Mouse (Mus musculus) midbrain, embryonic 10.5 days (tissue): Measurements from ENCODE around the gene Tbrg4. TPM values are rescaled to one million over a fixed set of nuclear protein-coding genes. Genes with fewer than 3 reads are reported as not detected.

Experiments
- DNase-seq: peaks from one replicate; pipeline ENCODE4 v3.0.0-alpha.2; 2017; ENCODE audit warnings: low spot score
- H3K27ac ChIP-seq: fragments of 300-500 bp; sonication (generic); replicated peaks from 2 replicates; pipeline ENCODE4 v1.5.1; 2016; ENCODE audit warnings: mild to moderate bottlenecking
- H3K27me3 ChIP-seq: fragments of 300-500 bp; sonication (generic); 2 replicates; pipeline ENCODE4 v1.6.1; 2016; ENCODE audit warnings: low read depth, mild to moderate bottlenecking; ENCODE audit not compliant: poor library complexity, severe bottlenecking
- H3K36me3 ChIP-seq: fragments of 300-500 bp; sonication (generic); 2 replicates; pipeline ENCODE4 v1.6.1; 2016; ENCODE audit warnings: mild to moderate bottlenecking, moderate library complexity
- H3K4me1 ChIP-seq: fragments of 300-500 bp; sonication (generic); 2 replicates; pipeline ENCODE4 v1.6.1; 2016
- H3K4me3 ChIP-seq: fragments of 300-500 bp; sonication (generic); 2 replicates; pipeline ENCODE4 v1.5.1; 2016; ENCODE audit warnings: mild to moderate bottlenecking, moderate library complexity
- H3K9me3 ChIP-seq: fragments of 300-500 bp; sonication (generic); replicated peaks from 2 replicates; pipeline ENCODE4 v1.6.1; 2016; ENCODE audit warnings: mild to moderate bottlenecking
- WGBS: fragments of 180-500 bp; shearing (Covaris S2); methylation state at CpG from one replicate; pipeline ENCODE4 v1.1.7; 2016; 5-methylcytosine and 5-hydroxymethylcytosine counted together
- polyA plus RNA-seq: library from polyadenylated mRNA; unstranded; fragments of >200 nt; fragmentation: Nextera tagmentation; extraction: Ambion mirVana; gene quantifications from 2 replicates; pipeline ENCODE4 v1.2.1, GENCODE M21; 2016

The Tbrg4 gene
- polyA plus RNA-seq, 1 experiment from 2014 or later = 70.5 TPM

GRCm38 (mm10) chr11:6647831-6648724, 22.2 kb upstream of the Tbrg4 start:
- Histone ChIP-seq H3K27ac (no peak overlapping the region), H3K36me3 (no peaks in the 10 kb centered on the region), H3K4me3 (no peak overlapping the region), H3K9me3 (no peaks in the 10 kb centered on the region), H3K4me1 (no peaks in the 10 kb centered on the region), H3K27me3 (no peaks in the 10 kb centered on the region)
- 64% methylated on average over 9 of the region's 9 CpGs for WGBS
- no peak for DNase-seq

GRCm38 (mm10) chr11:6644566-6644965, 18.7 kb upstream of the Tbrg4 start:
- Histone ChIP-seq H3K4me1 (no peaks in the 10 kb centered on the region), H3K9me3 (no peaks in the 10 kb centered on the region), H3K27ac (no peak overlapping the region), H3K36me3 (no peaks in the 10 kb centered on the region), H3K27me3 (no peaks in the 10 kb centered on the region), H3K4me3 (no peak overlapping the region)
- WGBS = 83% methylated on average over 6 of the region's 6 CpGs
- no peak for DNase-seq

GRCm38 (mm10) chr11:6639072-6639471, 13.2 kb upstream of the Tbrg4 start:
- no peak overlapping the region for H3K4me3 ChIP-seq
- no peaks in the 10 kb centered on the region for H3K4me1 ChIP-seq
- 78% methylated on average over 6 of the region's 6 CpGs for WGBS
- H3K9me3 ChIP-seq = no peaks in the 10 kb centered on the region
- no peaks in the 10 kb centered on the region for H3K36me3 ChIP-seq
- DNase-seq = no peak
- no peaks in the 10 kb centered on the region for H3K27me3 ChIP-seq
- H3K27ac ChIP-seq = no peak overlapping the region

GRCm38 (mm10) chr11:6638537-6638936, 12.7 kb upstream of the Tbrg4 start, which contains the start of gene Wap:
Wap (minus strand) TSS chr11:6638637.
- Histone ChIP-seq H3K36me3 (no peaks in the 10 kb centered on the region), H3K4me1 (no peaks in the 10 kb centered on the region), H3K27ac (no peak within 1 kb of the TSS), H3K27me3 (no peaks in the 10 kb centered on the region), H3K9me3 (no peaks in the 10 kb centered on the region), H3K4me3 (no peak within 1 kb of the TSS)
- no peak for DNase-seq
- WGBS = 90% methylated on average over 4 of the region's 4 CpGs

- Histone ChIP-seq H3K36me3 (no peaks in the 10 kb centered on the region), H3K27me3 (no peaks in the 10 kb centered on the region), H3K9me3 (no peaks in the 10 kb centered on the region), H3K4me1 (no peaks in the 10 kb centered on the region), H3K27ac (no peak overlapping the region), H3K4me3 (no peak overlapping the region)
- 72% methylated on average over 8 of the region's 8 CpGs for WGBS
- no peak for DNase-seq
Observed at GRCm38 (mm10) chr11:6636150-6636549, 10.3 kb upstream of the Tbrg4 start.

- peaks cover 13% of the 10 kb centered on the region for H3K4me1 ChIP-seq
- peaks cover 2% of the 10 kb centered on the region; the same call in 1 of the 2 replicates for H3K36me3 ChIP-seq
- no peak overlapping the region for H3K27ac ChIP-seq
- no peaks in the 10 kb centered on the region for H3K9me3 ChIP-seq
- H3K4me3 ChIP-seq = no peak overlapping the region
- no peaks in the 10 kb centered on the region for H3K27me3 ChIP-seq
- DNase-seq = no peak
Observed at GRCm38 (mm10) chr11:6629655-6630054, 3.8 kb upstream of the Tbrg4 start.

GRCm38 (mm10) chr11:6628568-6628967, 2.7 kb upstream of the Tbrg4 start:
- Histone ChIP-seq H3K4me3 (no peak overlapping the region), H3K27me3 (no peaks in the 10 kb centered on the region), H3K9me3 (no peaks in the 10 kb centered on the region), H3K4me1 (peaks cover 24% of the 10 kb centered on the region), H3K27ac (no peak overlapping the region), H3K36me3 (peaks cover 13% of the 10 kb centered on the region)
- DNase-seq = peak; percentile 74
- WGBS = 27% methylated on average over 4 of the region's 4 CpGs

GRCm38 (mm10) chr11:6627731-6628130, 1.9 kb upstream of the Tbrg4 start:
- WGBS = 91% methylated on average over 4 of the region's 4 CpGs
- Histone ChIP-seq H3K4me1 (peaks cover 30% of the 10 kb centered on the region), H3K36me3 (peaks cover 22% of the 10 kb centered on the region), H3K27me3 (no peaks in the 10 kb centered on the region), H3K4me3 (no peak overlapping the region), H3K9me3 (no peaks in the 10 kb centered on the region), H3K27ac (no peak overlapping the region)
- no peak for DNase-seq

- peak overlapping the region; percentile 84 for H3K4me3 ChIP-seq
- peaks cover 30% of the 10 kb centered on the region for H3K4me1 ChIP-seq
- DNase-seq = no peak
- peaks cover 35% of the 10 kb centered on the region for H3K36me3 ChIP-seq
- no peaks in the 10 kb centered on the region for H3K9me3 ChIP-seq
- 15% methylated on average over 16 of the region's 16 CpGs for WGBS
- H3K27me3 ChIP-seq = no peaks in the 10 kb centered on the region
- peak overlapping the region; percentile 95 for H3K27ac ChIP-seq
Observed at GRCm38 (mm10) chr11:6626388-6626772, 513 bp upstream of the Tbrg4 start.

GRCm38 (mm10) chr11:6624619-6625382, 1.1 kb downstream of the Tbrg4 start:
- WGBS = 75% methylated on average over 14 of the region's 14 CpGs
- Histone ChIP-seq H3K27ac (peak overlapping the region; percentile 95), H3K4me3 (peak overlapping the region; percentile 84), H3K27me3 (no peaks in the 10 kb centered on the region), H3K36me3 (peaks cover 51% of the 10 kb centered on the region), H3K9me3 (no peaks in the 10 kb centered on the region), H3K4me1 (peaks cover 30% of the 10 kb centered on the region)
- no peak for DNase-seq

GRCm38 (mm10) chr11:6623704-6624103, 2.2 kb downstream of the Tbrg4 start:
- no peak overlapping the region for H3K27ac ChIP-seq
- peaks cover 30% of the 10 kb centered on the region for H3K4me1 ChIP-seq
- 96% methylated on average over 10 of the region's 10 CpGs for WGBS
- no peaks in the 10 kb centered on the region for H3K27me3 ChIP-seq
- no peak for DNase-seq
- H3K4me3 ChIP-seq = peak overlapping the region; percentile 84; the same call in 1 of the 2 replicates
- H3K36me3 ChIP-seq = peaks cover 62% of the 10 kb centered on the region
- no peaks in the 10 kb centered on the region for H3K9me3 ChIP-seq

- Histone ChIP-seq H3K4me1 (no peaks in the 10 kb centered on the region), H3K9me3 (no peaks in the 10 kb centered on the region), H3K4me3 (no peak overlapping the region), H3K36me3 (peaks cover 100% of the 10 kb centered on the region), H3K27ac (no peak overlapping the region), H3K27me3 (no peaks in the 10 kb centered on the region)
- WGBS = 92% methylated on average over 12 of the region's 12 CpGs
- no peak for DNase-seq
Observed at GRCm38 (mm10) chr11:6615250-6616205, 10.3 kb downstream of the Tbrg4 start.
